Mouse (Mus musculus) liver, embryonic 12.5 days (tissue): Measurements from ENCODE around the gene Parp16. TPM values are rescaled to one million over a fixed set of nuclear protein-coding genes. Genes with fewer than 3 reads are reported as not detected.

Source experiments
- ATAC-seq: fragments of 200-750 bp; cut with Nextera tagmentation; 2 replicates; pipeline ENCODE4 v1.8.0; 2017; ENCODE audit warnings: moderate number of reproducible peaks, mild to moderate bottlenecking, moderate library complexity
- H3K27ac ChIP-seq: fragments of 300-500 bp; sonication (generic); 2 replicates; pipeline ENCODE4 v1.5.1; 2016; ENCODE audit warnings: mild to moderate bottlenecking
- H3K27me3 ChIP-seq: fragments of 300-500 bp; sonication (generic); replicated peaks from 2 replicates; pipeline ENCODE4 v1.6.1; 2016; ENCODE audit warnings: mild to moderate bottlenecking, moderate library complexity
- H3K36me3 ChIP-seq: fragments of 300-500 bp; sonication (generic); 2 replicates; pipeline ENCODE4 v1.6.1; 2016; ENCODE audit warnings: mild to moderate bottlenecking, moderate library complexity
- H3K4me1 ChIP-seq: fragments of 300-500 bp; sonication (generic); 2 replicates; pipeline ENCODE4 v1.6.1; 2016
- H3K4me2 ChIP-seq: fragments of 300-500 bp; sonication (generic); 2 replicates; pipeline ENCODE4 v1.6.1; 2016; ENCODE audit warnings: mild to moderate bottlenecking, moderate library complexity
- H3K4me3 ChIP-seq: fragments of 300-500 bp; sonication (generic); 2 replicates; pipeline ENCODE4 v1.5.1; 2016; ENCODE audit warnings: mild to moderate bottlenecking, moderate library complexity
- H3K9ac ChIP-seq: fragments of 300-500 bp; sonication (generic); 2 replicates; pipeline ENCODE4 v1.6.1; 2016; ENCODE audit warnings: mild to moderate bottlenecking, moderate library complexity
- H3K9me3 ChIP-seq: fragments of 300-500 bp; sonication (generic); replicated peaks from 2 replicates; pipeline ENCODE4 v1.6.1; 2016; ENCODE audit warnings: mild to moderate bottlenecking, moderate library complexity
- WGBS: fragments of 180-500 bp; shearing (Covaris S2); methylation state at CpG from one replicate; pipeline ENCODE4 v1.1.7; 2016; ENCODE audit not compliant: insufficient replicate concordance; 5-methylcytosine and 5-hydroxymethylcytosine counted together
- polyA plus RNA-seq: library from polyadenylated mRNA; unstranded; fragments of >200 nt; fragmentation: Nextera tagmentation; extraction: Ambion mirVana; gene quantifications from 2 replicates; pipeline ENCODE4 v1.2.1, GENCODE M21; 2016

The Parp16 gene
- polyA plus RNA-seq, 1 experiment from 2014 or later, result 7.7 TPM

GRCm38 (mm10) chr9:65166386-65166785, 28.8 kb upstream of the Parp16 start:
- no peaks in the 10 kb centered on the region for H3K9me3 ChIP-seq
- H3K4me2 ChIP-seq, result no peak overlapping the region
- H3K9ac ChIP-seq, result no peak overlapping the region
- H3K27me3 ChIP-seq, result peaks cover 54% of the 10 kb centered on the region
- no peaks in the 10 kb centered on the region for H3K36me3 ChIP-seq
- no peak overlapping the region for H3K27ac ChIP-seq
- 59% methylated on average over 9 of the region's 9 CpGs for WGBS
- peaks cover 11% of the 10 kb centered on the region; the same call in 1 of the 2 replicates for H3K4me1 ChIP-seq
- no peak for ATAC-seq
- H3K4me3 ChIP-seq, result no peak overlapping the region

- no peak overlapping the region for H3K4me3 ChIP-seq
- H3K4me1 ChIP-seq, result no peaks in the 10 kb centered on the region
- no peak overlapping the region for H3K9ac ChIP-seq
- no peak overlapping the region for H3K27ac ChIP-seq
- no peak for ATAC-seq
- no peaks in the 10 kb centered on the region for H3K36me3 ChIP-seq
- H3K9me3 ChIP-seq, result no peaks in the 10 kb centered on the region
- no peak overlapping the region for H3K4me2 ChIP-seq
- peaks cover 42% of the 10 kb centered on the region for H3K27me3 ChIP-seq
- WGBS, result 44% methylated on average over 6 of the region's 6 CpGs
These were observed 26.6 kb upstream of the Parp16 start for GRCm38 (mm10) chr9:65168534-65168933.

GRCm38 (mm10) chr9:65168952-65169351, 26.2 kb upstream of the Parp16 start:
- Histone ChIP-seq H3K4me2 (no peak overlapping the region), H3K9me3 (no peaks in the 10 kb centered on the region), H3K36me3 (no peaks in the 10 kb centered on the region), H3K9ac (no peak overlapping the region), H3K4me3 (no peak overlapping the region), H3K4me1 (no peaks in the 10 kb centered on the region), H3K27me3 (peaks cover 42% of the 10 kb centered on the region), H3K27ac (no peak overlapping the region)
- no peak for ATAC-seq
- WGBS, result 64% methylated on average over 4 of the region's 4 CpGs

GRCm38 (mm10) chr9:65172654-65173053, 22.5 kb upstream of the Parp16 start:
- H3K9ac ChIP-seq, result no peak overlapping the region
- no peaks in the 10 kb centered on the region for H3K9me3 ChIP-seq
- no peak overlapping the region for H3K4me3 ChIP-seq
- H3K4me2 ChIP-seq, result no peak overlapping the region
- peaks cover 45% of the 10 kb centered on the region for H3K27me3 ChIP-seq
- ATAC-seq, result no peak
- WGBS, result 48% methylated on average over 9 of the region's 9 CpGs
- H3K27ac ChIP-seq, result no peak overlapping the region
- no peaks in the 10 kb centered on the region for H3K36me3 ChIP-seq
- no peaks in the 10 kb centered on the region for H3K4me1 ChIP-seq

- WGBS, result 34% methylated on average over 5 of the region's 5 CpGs
- Histone ChIP-seq H3K4me2 (no peak overlapping the region), H3K4me3 (no peak overlapping the region), H3K27me3 (peaks cover 72% of the 10 kb centered on the region), H3K36me3 (no peaks in the 10 kb centered on the region), H3K9me3 (no peaks in the 10 kb centered on the region), H3K4me1 (peaks cover 6% of the 10 kb centered on the region; the same call in 1 of the 2 replicates), H3K27ac (no peak overlapping the region), H3K9ac (no peak overlapping the region)
- no peak for ATAC-seq
These were observed 19.8 kb upstream of the Parp16 start for GRCm38 (mm10) chr9:65175234-65175938.

- Histone ChIP-seq H3K4me3 (no peak overlapping the region), H3K27ac (no peak overlapping the region), H3K9me3 (no peaks in the 10 kb centered on the region), H3K27me3 (peaks cover 81% of the 10 kb centered on the region), H3K4me2 (no peak overlapping the region), H3K9ac (no peak overlapping the region), H3K36me3 (no peaks in the 10 kb centered on the region), H3K4me1 (peaks cover 6% of the 10 kb centered on the region; the same call in 1 of the 2 replicates)
- ATAC-seq, result no peak
- WGBS, result 35% methylated on average over 9 of the region's 9 CpGs
These were observed 18.9 kb upstream of the Parp16 start for GRCm38 (mm10) chr9:65175939-65176871.

GRCm38 (mm10) chr9:65177497-65177896, 17.7 kb upstream of the Parp16 start:
- H3K9ac ChIP-seq, result no peak overlapping the region
- WGBS, result 49% methylated on average over 3 of the region's 3 CpGs
- no peaks in the 10 kb centered on the region for H3K9me3 ChIP-seq
- ATAC-seq, result no peak
- H3K4me3 ChIP-seq, result no peak overlapping the region
- H3K4me1 ChIP-seq, result peaks cover 6% of the 10 kb centered on the region; the same call in 1 of the 2 replicates
- H3K36me3 ChIP-seq, result no peaks in the 10 kb centered on the region
- H3K4me2 ChIP-seq, result no peak overlapping the region
- H3K27ac ChIP-seq, result no peak overlapping the region
- H3K27me3 ChIP-seq, result peaks cover 94% of the 10 kb centered on the region

- no peak for ATAC-seq
- H3K4me3 ChIP-seq, result no peak overlapping the region
- H3K27me3 ChIP-seq, result peaks cover 94% of the 10 kb centered on the region
- no peak overlapping the region for H3K27ac ChIP-seq
- 45% methylated on average over 10 of the region's 10 CpGs for WGBS
- H3K4me1 ChIP-seq, result peaks cover 6% of the 10 kb centered on the region; the same call in 1 of the 2 replicates
- H3K36me3 ChIP-seq, result no peaks in the 10 kb centered on the region
- no peak overlapping the region for H3K9ac ChIP-seq
- no peak overlapping the region for H3K4me2 ChIP-seq
- no peaks in the 10 kb centered on the region for H3K9me3 ChIP-seq
These were observed 17.2 kb upstream of the Parp16 start for GRCm38 (mm10) chr9:65177912-65178311.

GRCm38 (mm10) chr9:65178336-65179213, 16.6 kb upstream of the Parp16 start:
- H3K4me3 ChIP-seq, result no peak overlapping the region
- no peaks in the 10 kb centered on the region for H3K36me3 ChIP-seq
- WGBS, result 14% methylated on average over 22 of the region's 22 CpGs
- H3K4me1 ChIP-seq, result peaks cover 6% of the 10 kb centered on the region; the same call in 1 of the 2 replicates
- no peaks in the 10 kb centered on the region for H3K9me3 ChIP-seq
- ATAC-seq, result no peak
- peaks cover 90% of the 10 kb centered on the region for H3K27me3 ChIP-seq
- H3K9ac ChIP-seq, result no peak overlapping the region
- peak overlapping the region; percentile 16 for H3K4me2 ChIP-seq
- H3K27ac ChIP-seq, result no peak overlapping the region

- Histone ChIP-seq H3K27ac (no peak overlapping the region), H3K27me3 (peaks cover 92% of the 10 kb centered on the region), H3K4me1 (peaks cover 6% of the 10 kb centered on the region; the same call in 1 of the 2 replicates), H3K9ac (no peak overlapping the region), H3K4me2 (peak overlapping the region; percentile 29; the same call in 1 of the 2 replicates), H3K4me3 (no peak overlapping the region), H3K36me3 (no peaks in the 10 kb centered on the region), H3K9me3 (no peaks in the 10 kb centered on the region)
- no peak for ATAC-seq
- 22% methylated on average over 17 of the region's 17 CpGs for WGBS
These were observed 15.1 kb upstream of the Parp16 start for GRCm38 (mm10) chr9:65179817-65180624.

- Histone ChIP-seq H3K4me1 (peaks cover 26% of the 10 kb centered on the region), H3K9ac (no peak overlapping the region), H3K27ac (no peak overlapping the region), H3K4me3 (no peak overlapping the region), H3K9me3 (no peaks in the 10 kb centered on the region), H3K27me3 (peaks cover 16% of the 10 kb centered on the region), H3K4me2 (no peak overlapping the region), H3K36me3 (no peaks in the 10 kb centered on the region)
- peak; percentile 51; the same call in 1 of the 2 replicates for ATAC-seq
- 7% methylated on average over 3 of the region's 3 CpGs for WGBS
These were observed 6.6 kb upstream of the Parp16 start for GRCm38 (mm10) chr9:65188599-65188998.
